Mouse (Mus musculus) ES-E14 (cell line): ENCODE data around the gene Nup210l.

Source experiments
- CHD2 ChIP-seq: IDR thresholded peaks from 2 replicates; pipeline ENCODE4 v1.6.1; 2014; ENCODE audit warnings: mild to moderate bottlenecking, low read depth, low read length, inconsistent platforms
- HCFC1 ChIP-seq: IDR thresholded peaks from 2 replicates; pipeline ENCODE4 v1.6.1; 2012; ENCODE audit warnings: low read length, inconsistent platforms, borderline replicate concordance; ENCODE audit not compliant: insufficient read depth
- MAFK ChIP-seq: IDR thresholded peaks from 2 replicates; pipeline ENCODE4 v1.6.1; 2014; ENCODE audit warnings: mild to moderate bottlenecking, low read depth, low read length, inconsistent platforms; ENCODE audit not compliant: insufficient read depth
- ZC3H11A ChIP-seq: IDR thresholded peaks from 2 replicates; pipeline ENCODE4 v1.6.1; 2012; ENCODE audit warnings: low read depth, mild to moderate bottlenecking, inconsistent platforms, low read length, borderline replicate concordance

GRCm38 (mm10) chr3:90084790-90085189 is 19.1 kb upstream of the Nup210l start:
- TF ChIP-seq ZC3H11A (no peak), MAFK (no peak), HCFC1 (no peak), CHD2 (no peak)
